Mouse (Mus musculus): ENCODE results near the gene Icam4. TPM values are rescaled to one million over a fixed set of nuclear protein-coding genes. Genes with fewer than 3 reads are reported as not detected.

The Icam4 gene
- polyA plus RNA-seq, 2 experiments from 2014 or later, result 2.7 to 3.5 TPM

GRCm38 (mm10) chr9:21012368-21012767 lies 16.8 kb upstream of the Icam4 start:
- no peak for ATAC-seq

GRCm38 (mm10) chr9:21014691-21015570 lies 14.2 kb upstream of the Icam4 start:
- ATAC-seq, result peak; percentile 43

- peak; percentile 74 for ATAC-seq
Observed at GRCm38 (mm10) chr9:21015571-21016130, 13.5 kb upstream of the Icam4 start, which contains the start of gene Icam1. Gene Icam1, plus strand, starts transcription at chr9:21015985.

- peak; percentile 37 for ATAC-seq
Observed at GRCm38 (mm10) chr9:21016331-21017176, 12.6 kb upstream of the Icam4 start.

- no peak for ATAC-seq
Observed at GRCm38 (mm10) chr9:21017177-21017575, 12.0 kb upstream of the Icam4 start.

- no peak for ATAC-seq
Observed at GRCm38 (mm10) chr9:21018600-21018999, 10.6 kb upstream of the Icam4 start.

- ATAC-seq, result no peak
Observed at GRCm38 (mm10) chr9:21021363-21021762, 7.8 kb upstream of the Icam4 start.

- ATAC-seq, result no peak
Observed at GRCm38 (mm10) chr9:21022288-21022687, 6.9 kb upstream of the Icam4 start.

- ATAC-seq, result no peak
Observed at GRCm38 (mm10) chr9:21022726-21023125, 6.4 kb upstream of the Icam4 start.

GRCm38 (mm10) chr9:21025258-21025810 lies 3.8 kb upstream of the Icam4 start:
- ATAC-seq, result no peak

GRCm38 (mm10) chr9:21026849-21027248 lies 2.3 kb upstream of the Icam4 start:
- ATAC-seq, result no peak

- no peak for ATAC-seq
Observed at GRCm38 (mm10) chr9:21027774-21028290, 1.3 kb upstream of the Icam4 start.

GRCm38 (mm10) chr9:21028560-21029110 lies 538 bp upstream of the Icam4 start:
- ATAC-seq, result no peak

GRCm38 (mm10) chr9:21030055-21030600 lies 955 bp downstream of the Icam4 start:
- ATAC-seq, result no peak

- peak; percentile 74 for ATAC-seq
Observed at GRCm38 (mm10) chr9:21030781-21031250, 1.6 kb downstream of the Icam4 start.

GRCm38 (mm10) chr9:21031251-21031895 lies 2.2 kb downstream of the Icam4 start:
- ATAC-seq, result peak; percentile 28

- ATAC-seq, result no peak
Observed at GRCm38 (mm10) chr9:21031896-21032351, 2.8 kb downstream of the Icam4 start, which contains the start of gene Icam5. Gene Icam5, plus strand, starts transcription at chr9:21032073.

- no peak for ATAC-seq
Observed at GRCm38 (mm10) chr9:21032491-21032890, 3.3 kb downstream of the Icam4 start.

GRCm38 (mm10) chr9:21033136-21033535 lies 4.0 kb downstream of the Icam4 start:
- peak; percentile 41 for ATAC-seq

GRCm38 (mm10) chr9:21034481-21035085 lies 5.4 kb downstream of the Icam4 start:
- no peak for ATAC-seq
